Mouse (Mus musculus) urinary bladder, postnatal 10 days (tissue): ENCODE data around the gene Htt.
"Not testable (repeated sequence)": the region's sequence is repeated elsewhere in the genome, so short reads cannot be mapped to it uniquely, and the experiment has no call there.

Experiments
- DNase-seq: peaks from one replicate; pipeline ENCODE4 v3.0.0; 2022; ENCODE audit warnings: low spot score

Gene Htt

GRCm38 (mm10) chr5:34761509-34761908 lies at the start of gene Htt:
TSS of gene Htt (plus strand) at chr5:34761740.
- peak; percentile 87 for DNase-seq

- not testable (repeated sequence) for DNase-seq
Measured at GRCm38 (mm10) chr5:34714371-34714770, 47.2 kb upstream of the Htt start.

DNA sequence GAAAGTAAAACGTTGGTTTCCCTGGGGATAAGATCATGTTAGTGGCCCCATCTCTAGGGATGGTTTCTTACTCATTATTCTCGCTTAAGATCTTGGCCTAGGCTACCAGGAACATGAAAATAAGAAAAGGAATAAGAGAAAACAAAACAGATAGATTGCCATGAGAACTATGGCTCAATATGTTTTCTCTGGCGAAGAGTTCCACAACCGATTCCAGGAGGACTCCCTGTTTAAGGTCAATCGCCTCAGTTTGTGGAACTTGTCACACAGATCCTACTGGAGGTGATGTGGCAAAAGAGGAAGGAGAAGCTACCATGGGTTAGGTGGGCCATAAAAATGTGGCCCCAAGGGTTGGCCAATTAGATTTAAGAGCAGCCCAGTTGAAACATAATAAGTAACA lies 46.7 kb upstream of the Htt start:
- no peak for DNase-seq

GRCm38 (mm10) chr5:34729141-34729540 lies 32.4 kb upstream of the Htt start:
- no peak for DNase-seq

DNA sequence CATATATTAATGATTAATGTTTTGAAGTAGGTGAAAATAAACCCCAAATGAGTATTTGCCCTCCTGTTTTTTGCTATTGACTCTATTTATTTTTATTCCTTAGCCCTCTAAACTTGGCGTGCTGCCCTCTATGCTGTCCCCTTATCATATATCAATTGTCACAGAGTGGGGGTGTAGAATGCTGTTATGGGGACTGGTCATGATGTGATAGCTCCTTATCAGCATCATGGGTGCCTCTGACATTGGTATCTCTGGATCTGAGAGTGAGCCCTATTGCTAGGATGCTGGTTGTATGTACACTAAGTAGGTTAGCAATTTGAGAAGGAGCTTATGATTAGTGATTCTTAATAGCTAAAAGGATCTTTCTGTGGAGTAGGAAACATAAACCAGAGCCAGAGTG lies 31.3 kb upstream of the Htt start:
- DNase-seq: no peak

GRCm38 (mm10) chr5:34751477-34751876 lies 10.1 kb upstream of the Htt start:
- DNase-seq: no peak

DNA sequence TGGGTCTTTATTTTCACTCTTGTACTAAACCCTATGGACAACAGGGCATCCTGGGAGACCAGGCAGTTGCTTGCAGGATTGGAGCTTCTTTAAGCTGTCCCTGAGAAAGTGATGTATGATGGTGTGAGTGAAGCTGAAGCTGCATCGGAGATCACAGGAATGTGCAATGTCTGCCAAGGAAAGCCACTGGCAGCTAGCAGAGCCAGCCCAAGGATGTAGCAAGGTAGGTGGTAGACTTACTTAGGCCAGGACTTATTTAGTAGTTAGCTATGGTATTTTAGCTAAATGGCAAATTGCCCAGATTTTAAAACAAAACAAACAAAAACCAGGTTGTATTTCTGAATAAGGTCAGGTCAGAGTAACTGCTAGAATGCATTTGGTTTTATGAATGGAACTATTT lies 2.8 kb upstream of the Htt start:
- no peak for DNase-seq

DNA sequence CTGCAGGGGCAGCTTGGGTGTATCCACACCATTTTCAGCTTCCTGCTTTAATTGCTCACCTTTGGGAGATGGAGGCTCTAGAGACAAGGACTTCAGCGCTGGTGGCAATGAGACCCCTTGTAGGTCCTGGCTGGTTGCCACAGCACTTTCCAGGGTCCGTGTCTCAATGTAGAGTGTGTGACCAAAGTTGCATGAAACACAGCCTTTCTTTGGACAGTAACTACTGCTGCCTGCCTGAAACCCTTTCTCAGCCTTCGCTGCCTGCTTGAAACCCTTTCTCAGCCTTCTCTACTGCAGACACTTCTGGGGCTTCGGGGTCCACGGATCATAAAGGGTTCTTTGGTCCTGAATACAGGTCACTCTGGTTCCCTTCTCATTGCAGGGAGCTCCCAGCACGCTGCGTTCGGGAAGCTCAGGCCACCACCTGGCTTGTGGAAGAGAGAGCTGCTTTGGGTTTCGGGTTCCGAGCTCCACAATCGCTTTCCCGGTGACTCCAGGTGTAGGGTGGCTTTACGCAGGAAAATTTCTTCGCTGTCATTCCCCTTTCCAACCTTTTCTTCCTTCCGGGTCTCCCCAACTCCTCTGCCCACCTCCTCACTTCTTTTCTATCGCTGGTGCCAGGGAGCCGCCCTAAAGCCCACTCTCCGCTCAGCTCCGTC lies 561 bp upstream of the Htt start:
- DNase-seq: peak; percentile 10

DNA sequence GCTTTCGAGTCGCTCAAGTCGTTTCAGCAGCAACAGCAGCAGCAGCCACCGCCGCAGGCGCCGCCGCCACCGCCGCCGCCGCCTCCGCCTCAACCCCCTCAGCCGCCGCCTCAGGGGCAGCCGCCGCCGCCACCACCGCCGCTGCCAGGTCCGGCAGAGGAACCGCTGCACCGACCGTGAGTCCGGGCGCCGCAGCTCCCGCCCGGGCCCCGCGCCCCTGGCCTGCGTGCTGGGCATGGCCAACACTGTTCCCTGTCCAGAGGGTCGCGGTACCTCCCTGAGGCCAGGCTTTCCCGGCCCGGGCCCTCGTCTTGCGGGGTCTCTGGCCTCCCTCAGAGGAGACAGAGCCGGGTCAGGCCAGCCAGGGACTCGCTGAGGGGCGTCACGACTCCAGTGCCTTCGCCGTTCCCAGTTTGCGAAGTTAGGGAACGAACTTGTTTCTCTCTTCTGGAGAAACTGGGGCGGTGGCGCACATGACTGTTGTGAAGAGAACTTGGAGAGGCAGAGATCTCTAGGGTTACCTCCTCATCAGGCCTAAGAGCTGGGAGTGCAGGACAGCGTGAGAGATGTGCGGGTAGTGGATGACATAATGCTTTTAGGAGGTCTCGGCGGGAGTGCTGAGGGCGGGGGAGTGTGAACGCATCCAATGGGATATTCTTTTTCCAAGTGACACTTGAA lies 533 bp downstream of the Htt start:
- no peak for DNase-seq

DNA sequence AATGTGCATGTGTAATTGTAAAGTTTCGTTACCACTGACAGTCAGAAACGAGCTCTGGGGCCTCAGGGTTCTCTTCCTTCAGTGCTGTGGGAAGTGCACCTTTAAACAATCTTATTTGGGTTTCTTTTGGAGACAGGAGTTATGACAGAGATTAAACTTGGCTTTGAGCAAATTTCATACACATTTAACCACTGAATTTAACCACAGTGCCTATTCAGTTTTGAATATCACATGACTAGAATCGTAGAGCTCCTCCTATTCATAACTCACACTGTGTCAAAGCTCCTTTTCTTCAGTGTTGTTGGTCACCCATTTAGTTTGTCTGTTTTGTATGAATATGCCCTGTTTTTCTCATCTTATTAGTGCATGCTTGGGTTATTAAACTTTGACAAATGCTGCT lies 10.3 kb downstream of the Htt start:
- no peak for DNase-seq

GRCm38 (mm10) chr5:34772696-34773245 lies 11.2 kb downstream of the Htt start:
- no peak for DNase-seq

DNA sequence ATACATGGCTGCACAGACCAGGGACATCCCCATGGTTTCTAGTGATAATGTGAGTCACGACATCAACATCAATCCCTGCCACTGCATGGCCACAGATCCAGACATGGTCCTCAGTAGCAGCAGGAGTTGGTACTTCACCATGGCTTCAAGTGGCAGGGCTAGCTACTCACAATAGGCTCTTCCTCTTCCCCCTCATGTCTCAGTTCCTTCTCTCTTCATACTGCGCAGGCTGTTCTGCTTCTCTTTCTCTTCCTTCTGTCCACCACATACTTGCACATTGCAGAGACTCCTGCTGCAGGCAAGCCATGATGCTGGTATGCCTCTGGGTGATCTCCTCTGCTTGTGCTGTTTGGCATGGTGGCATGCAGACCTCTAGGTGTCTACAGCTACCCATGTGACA lies 11.9 kb downstream of the Htt start:
- no peak for DNase-seq

- no peak for DNase-seq
Measured at GRCm38 (mm10) chr5:34785027-34785426, 23.5 kb downstream of the Htt start.

- DNase-seq: no peak
Measured at GRCm38 (mm10) chr5:34791141-34791540, 29.6 kb downstream of the Htt start.

- DNase-seq: no peak
Measured at GRCm38 (mm10) chr5:34800292-34800953, 38.9 kb downstream of the Htt start.

DNA sequence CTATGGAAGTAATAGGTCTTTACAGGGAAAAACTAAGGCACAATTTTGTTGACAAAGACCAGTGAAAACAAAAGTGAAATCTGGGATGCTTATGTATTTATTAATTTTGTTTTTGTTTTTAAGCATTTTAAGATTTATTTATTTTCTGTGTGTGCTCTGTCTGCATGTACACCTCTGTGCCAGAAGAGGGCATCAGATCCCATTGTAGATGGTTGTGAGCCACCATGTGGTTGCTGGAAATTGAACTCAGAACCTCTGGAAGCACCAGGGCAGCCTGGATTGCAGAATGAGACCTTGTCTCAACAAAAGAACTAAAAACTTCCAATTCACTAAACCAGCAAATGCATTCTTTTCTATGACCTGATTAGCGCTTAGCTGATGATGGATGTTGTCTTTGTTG lies 44.5 kb downstream of the Htt start:
- no peak for DNase-seq

DNA sequence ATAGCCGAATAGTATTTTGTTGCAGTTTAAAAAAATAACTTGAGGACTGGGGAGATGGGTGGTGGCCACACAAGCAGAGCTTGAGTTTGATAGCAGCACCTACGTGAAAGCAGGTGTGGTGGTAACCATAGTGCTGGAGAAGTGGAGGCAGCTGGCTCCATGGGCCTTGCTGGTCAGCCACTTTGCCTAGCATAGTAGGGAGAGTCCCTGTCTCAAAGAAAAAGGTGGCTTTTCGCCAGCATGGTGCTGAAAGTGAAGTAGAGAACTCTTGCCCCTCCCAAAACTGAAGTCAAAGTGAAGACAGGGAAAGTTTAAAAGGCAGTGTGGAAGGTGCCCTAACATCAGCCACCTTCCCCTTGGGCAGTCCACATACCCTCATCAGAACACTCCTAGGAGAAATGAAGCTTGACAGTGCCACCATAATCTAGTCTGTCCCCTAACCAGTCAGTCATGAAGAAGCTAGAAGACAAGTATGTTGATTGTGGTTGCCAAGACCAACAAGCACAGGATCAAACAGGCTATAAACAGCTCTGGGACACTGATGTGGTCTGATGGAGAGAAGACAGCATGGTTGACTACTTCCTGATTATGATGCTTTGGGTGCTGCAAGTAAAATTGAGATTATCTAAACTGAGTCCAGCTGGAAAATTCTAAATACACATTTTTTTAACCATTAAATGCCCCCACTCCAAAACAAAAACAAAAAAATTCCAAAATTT lies 61.0 kb downstream of the Htt start:
- no peak for DNase-seq

- no peak for DNase-seq
Measured at GRCm38 (mm10) chr5:34854079-34854478, 92.5 kb downstream of the Htt start.

DNA sequence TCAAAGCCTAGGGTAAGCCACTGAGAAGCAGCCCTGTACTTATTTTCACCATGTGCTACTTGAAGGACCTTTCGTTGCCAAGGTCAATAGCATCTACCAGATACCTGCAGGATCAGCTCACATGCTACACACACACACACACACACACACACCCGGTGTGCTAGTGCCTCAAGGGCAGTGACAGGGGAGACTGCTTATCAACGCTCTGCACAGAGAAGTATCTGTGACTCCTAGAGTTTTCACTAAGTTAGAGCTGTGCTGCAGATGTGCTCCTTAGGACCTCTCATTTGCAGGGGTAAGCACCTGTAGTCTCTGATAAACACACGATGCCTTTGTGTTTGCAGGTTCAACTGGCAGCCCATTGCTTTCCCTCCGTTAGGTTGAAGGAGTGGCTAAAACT lies 103.8 kb downstream of the Htt start:
- no peak for DNase-seq

GRCm38 (mm10) chr5:34880307-34880706 lies 118.8 kb downstream of the Htt start:
- not testable (repeated sequence) for DNase-seq

- DNase-seq: no peak
Measured at GRCm38 (mm10) chr5:34881023-34881422, 119.5 kb downstream of the Htt start.

GRCm38 (mm10) chr5:34885250-34885649 lies 123.7 kb downstream of the Htt start:
- no peak for DNase-seq
